Mouse (Mus musculus): Measurements from ENCODE around the gene Trim80.

- TF ChIP-seq POLR2A (IDR thresholded peaks at IDR 0.05; ENCODE audit: low read depth, low read length) (no peak), CTCF (IDR thresholded peaks at IDR 0.05; ENCODE audit: extremely low read depth, insufficient read length, insufficient replicate concordance, low read depth, low read length) (no peak)
Measured at GRCm38 (mm10) chr11:115409556-115409955, 30.8 kb upstream of the Trim80 start.

Data from small intestine, adult 2 months (tissue).